Mouse (Mus musculus) layer of hippocampus, adult 8-10 months (tissue): ENCODE data around the gene Nolc1. TPM values are rescaled to one million over a fixed set of nuclear protein-coding genes. Genes with fewer than 3 reads are reported as not detected.

Source experiments
- DNase-seq, 2 experiments: peaks; one replicate each; pipeline ENCODE4 v3.0.0; 2022; ENCODE audit warnings: low spot score in 2 of 2
- total RNA-seq, 4 experiments: library from RNA; stranded (reverse); gene quantifications; 2 replicates each; pipeline ENCODE4 v1.2.4; 2022

Gene Nolc1
- 10 to 100 TPM; 44.8 to 51.0 (median 47.7) TPM for total RNA-seq

DNA sequence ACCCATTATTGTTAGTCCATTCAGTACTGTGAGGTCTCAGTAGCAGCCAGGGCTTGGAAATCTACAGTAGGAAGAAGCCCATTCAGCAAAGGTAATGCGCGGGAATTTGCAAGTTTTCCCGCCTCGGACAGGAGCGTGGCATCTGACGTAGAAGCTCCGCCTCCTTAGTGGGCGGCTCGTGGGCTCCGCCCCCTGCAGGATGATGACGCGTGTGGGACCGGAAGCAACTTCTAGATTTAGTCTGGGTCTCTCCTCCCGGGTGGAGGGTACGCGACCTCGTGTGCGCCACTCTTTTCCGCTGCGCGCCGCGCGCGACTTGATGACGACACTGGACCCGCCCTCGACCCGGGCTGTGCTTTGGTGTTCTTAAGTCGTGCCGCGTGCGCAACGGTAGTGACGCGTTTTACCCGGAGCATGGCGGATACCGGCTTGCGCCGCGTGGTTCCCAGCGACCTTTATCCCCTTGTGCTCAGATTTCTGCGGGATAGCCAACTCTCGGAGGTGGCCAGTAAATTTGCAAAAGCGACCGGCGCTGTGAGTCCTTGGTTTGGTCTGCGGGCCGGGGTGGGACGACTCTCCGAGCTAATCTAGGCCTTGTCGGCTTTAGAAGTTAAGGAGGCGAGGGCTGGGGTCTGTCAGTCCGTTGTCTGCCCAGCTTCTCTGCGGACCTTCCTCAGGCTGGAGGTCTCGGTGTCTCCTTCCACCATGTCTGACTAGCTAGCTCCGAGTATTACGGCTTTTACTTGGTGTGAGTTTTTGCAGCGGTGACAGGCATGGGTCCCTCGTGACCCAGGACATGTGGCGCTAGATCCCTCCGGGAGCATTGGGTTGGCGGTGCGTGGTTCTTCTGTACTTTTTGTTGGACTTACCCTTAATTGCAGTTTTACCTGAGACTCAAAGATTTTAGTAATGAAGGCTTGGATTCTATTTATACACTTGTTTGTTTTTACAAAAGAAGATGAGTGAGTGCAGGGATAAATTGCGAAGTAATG is at the start of gene Nolc1:
Gene Nolc1 (plus strand): TSS at position 248 of the 992 bp plus-strand sequence.
- peak; percentile 99 for DNase-seq

DNA sequence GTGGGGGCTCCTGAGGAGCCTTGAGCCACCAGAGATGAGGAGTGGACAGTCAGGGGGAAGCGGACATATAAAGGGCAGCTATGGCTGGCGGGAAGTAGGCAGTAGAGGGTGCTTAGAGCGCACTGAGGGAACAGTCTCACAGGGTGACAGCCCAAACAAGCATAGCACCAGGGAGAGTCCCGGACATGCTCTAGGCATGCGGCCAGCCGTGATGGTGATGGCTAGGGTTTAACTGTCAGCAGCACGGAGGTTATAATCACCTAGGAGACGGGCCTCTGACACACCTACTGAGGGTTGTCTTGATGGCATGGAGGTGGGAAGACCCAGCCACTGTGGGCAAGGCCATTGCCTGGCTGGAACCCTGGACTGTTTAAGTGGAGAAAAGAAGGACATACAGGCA is 49.1 kb upstream of the Nolc1 start:
- no peak for DNase-seq

DNA sequence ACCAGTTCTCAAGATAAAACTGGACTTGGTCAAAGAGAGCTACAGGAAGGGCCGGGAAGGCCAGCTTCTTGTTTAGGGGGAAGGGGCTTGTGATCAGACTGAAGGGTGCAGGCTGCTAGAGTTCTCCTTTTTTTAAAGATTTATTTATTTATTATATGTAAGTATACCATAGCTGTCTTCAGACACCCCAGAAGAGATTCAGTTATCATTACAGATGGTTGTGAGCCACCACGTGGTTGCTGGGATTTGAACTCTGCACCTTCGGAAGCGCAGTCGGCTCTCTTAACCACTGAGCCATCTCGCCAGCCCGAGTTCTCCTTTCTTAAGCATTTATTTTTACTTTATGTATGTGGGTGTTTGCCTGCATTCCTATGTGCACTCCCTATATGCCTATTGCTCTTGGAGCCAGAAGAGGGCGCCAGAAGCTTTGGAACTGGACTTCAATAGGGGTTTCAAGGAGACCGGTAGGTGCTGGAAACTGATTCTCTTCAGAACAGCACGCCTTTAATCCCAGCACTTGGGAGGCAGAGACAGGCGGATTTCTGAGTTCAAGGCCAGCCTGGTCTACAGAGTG is 46.8 kb upstream of the Nolc1 start:
- DNase-seq, result no peak

DNA sequence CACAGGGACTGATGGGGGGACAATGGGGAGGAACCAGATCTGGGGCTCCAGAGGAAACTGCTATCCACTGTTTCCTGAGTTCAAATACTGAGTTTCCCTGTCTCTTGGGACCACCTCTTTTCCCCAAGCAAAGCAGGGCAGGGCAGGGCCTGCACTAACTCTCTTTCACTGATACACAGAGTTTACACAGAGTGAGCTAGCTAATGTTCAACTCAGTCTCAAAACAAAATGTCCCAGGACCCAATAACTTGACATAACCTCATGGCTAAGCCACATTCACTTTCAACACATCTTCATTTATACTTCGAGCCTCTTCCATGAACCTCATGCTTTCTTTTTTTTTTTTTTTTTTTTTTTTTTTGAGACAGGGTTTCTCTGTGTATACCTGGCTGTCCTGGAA is 46.0 kb upstream of the Nolc1 start:
- no peak for DNase-seq

DNA sequence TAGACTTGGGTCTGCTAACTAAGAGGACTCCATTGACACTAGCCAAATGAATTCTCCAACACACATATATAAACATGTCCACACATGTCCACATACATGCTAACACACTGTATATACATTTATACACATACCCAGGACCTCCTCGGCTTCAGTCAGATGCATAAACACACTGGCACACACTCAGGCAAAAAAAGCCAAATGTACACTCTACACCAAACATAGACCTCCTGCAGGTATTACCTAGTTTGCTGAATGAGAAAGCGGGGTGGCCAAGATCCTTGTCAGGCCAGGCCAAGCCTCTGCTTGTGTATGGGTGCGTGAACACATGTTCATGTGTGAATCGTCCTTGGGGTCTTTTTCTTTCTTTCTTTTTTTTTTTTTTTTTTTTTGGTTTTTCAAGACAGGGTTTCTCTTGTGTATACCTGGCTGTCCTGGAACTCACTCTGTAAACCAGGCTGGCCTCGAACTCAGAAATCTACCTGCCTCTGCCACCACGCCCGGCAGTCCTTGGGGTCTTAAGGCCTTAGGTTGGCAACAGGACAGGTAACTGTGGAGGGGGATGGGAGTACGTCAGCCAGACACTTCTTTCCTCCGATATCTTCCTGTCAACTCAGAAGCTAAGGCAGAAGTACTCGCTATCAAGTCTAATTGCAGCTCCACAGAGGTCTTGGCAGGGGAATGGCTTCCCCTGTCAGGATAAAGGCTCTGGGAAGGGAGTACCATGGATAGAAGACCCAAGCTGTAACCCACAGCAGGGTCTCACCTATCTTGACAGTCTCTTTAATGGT is 45.3 kb upstream of the Nolc1 start:
- no peak for DNase-seq

DNA sequence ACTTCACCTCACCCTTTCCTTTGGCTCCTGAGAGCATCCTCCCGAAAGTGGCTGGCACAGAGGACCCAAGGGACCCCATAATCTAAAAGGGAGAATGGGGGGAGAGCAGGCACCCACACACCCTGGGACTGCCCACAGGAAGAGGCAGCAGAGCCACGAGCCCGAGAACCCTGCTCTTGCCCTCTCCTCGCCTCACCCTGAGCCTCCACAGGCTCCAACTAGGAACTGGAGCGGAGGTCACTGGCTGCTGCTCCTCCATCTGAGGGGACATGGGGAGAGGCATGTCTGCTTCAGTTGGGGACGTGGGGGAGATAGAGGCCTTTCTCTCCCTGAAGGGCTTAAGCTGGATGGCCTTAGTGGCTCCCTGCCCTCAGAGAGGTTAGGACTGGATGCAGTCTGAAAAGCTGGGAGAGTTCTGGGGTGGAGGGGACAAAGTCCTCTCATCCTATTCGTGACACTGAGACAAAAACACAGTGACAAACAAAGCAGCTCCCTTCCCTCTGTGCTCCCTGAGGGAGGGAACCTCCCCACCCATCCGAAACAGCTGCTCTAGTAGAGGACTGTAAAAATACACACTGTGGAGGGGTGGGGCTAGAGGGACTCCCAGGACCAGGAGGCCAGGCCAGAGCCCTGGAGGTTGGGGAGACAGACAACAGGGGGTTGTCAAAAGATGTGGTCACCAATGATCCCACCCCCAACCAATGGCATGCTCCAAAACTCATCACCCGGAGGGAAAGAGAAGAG is 43.8 kb upstream of the Nolc1 start:
- DNase-seq, result no peak

DNA sequence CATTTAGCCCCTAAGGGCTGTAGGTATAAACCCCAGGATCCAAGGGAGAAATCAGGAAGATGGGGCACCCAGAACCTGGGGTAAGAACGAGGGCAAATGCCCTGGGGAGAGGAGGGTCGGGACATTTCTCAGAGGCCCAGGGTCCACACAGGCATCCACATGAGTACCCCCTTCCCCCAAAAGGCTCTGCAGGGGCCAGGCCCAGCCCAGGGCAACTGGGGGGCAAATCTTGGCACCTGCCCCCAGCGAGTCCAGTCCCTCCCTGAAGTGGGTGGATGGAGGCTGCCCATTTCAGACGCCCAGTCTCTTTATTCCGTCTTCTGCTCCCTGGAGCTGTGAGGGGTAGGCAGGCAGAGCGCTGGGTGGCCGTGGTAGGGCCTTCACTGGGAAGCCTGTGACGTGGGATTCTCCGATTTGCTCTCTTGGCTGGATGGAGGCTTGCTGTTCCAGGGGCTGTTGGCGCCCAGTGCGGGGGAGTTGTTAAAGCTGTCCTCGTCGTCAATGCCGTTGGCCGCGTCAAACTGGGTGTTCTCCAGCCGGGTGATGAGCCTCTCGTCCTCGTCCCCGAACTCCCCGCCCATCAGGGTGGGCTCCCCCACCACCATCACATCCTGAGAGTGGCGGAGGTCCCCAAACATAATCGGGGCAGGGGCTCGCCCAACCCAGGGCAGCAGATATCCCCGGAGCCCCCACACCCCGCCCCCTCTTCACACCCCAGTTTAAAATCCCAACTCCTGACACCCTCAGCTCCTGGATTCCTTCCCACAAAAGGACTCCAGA is 42.7 kb upstream of the Nolc1 start:
- DNase-seq, result no peak

DNA sequence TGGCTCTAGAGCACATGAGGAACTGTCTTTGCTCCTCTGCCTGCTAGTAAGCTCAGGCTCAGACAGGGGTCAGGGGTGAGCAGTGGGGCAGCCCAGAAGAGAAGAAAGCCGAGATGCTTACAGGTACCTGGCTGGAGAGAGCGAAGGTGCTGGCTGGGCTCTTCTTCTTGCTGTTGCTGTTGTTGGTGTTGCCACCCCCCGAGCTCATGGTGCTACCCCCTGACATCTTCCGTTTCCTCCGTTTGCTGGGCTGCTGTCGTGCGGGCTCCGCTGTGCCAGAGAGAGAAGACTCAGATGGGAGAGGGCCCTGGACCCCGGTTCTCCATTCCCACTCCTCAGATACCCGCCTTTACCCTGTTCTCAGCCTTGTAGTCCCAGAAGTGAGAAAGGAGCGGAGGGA is 41.8 kb upstream of the Nolc1 start:
- DNase-seq, result no peak

DNA sequence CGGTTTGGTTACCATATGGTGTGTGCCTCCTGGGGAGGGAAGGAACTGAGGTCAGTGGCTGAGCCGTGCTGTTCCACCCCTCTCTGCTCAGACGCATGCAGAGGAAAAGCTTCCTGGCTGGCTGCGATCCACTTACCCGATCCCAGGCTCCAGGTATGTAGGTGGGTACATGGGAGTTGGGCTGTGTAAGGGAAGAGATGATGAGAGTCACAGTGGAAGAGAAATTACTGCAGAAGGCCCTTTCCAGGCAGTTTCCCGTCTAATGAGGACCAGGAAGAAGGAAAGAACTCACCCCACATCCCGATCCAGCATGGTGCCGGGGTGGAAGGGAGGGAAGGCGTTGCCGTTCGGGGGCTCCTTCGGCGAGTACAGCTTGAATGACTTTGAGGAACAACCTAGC is 39.7 kb upstream of the Nolc1 start:
- no peak for DNase-seq

DNA sequence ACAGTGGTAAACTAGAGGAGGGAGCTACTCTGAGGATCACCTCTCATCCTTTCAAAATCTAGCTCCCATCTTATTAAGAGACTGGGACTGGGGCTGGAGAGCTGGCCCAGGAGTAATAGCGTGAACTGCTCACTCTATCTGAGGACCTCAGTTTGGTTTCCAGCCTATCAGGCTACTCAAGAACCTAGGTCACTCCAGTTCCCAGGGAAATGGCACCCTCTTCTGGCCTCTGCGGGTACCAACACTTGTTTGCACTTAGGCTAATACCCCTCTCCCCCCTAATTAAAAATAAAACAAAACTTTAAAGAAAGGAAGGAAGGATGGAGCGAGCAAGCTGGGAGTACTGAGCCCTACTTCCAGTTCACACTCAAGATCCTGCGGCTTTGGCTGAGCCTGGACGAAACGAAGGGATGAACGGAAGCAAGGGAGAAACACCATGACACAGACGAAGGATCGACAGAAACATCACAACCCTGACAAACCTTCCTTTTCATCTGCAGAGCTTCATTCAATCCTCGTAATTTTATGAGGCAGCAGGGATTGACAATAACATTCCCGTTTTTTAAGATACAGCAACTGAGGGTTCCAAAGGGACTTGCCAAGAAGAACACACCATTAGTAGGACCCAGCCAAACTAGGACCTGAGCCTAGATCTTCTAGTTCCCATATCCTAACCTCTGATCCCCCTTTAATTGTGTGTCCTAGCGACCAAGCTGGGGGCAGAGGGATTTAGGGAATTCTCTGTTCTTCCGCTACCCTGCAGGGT is 39.0 kb upstream of the Nolc1 start:
- no peak for DNase-seq

DNA sequence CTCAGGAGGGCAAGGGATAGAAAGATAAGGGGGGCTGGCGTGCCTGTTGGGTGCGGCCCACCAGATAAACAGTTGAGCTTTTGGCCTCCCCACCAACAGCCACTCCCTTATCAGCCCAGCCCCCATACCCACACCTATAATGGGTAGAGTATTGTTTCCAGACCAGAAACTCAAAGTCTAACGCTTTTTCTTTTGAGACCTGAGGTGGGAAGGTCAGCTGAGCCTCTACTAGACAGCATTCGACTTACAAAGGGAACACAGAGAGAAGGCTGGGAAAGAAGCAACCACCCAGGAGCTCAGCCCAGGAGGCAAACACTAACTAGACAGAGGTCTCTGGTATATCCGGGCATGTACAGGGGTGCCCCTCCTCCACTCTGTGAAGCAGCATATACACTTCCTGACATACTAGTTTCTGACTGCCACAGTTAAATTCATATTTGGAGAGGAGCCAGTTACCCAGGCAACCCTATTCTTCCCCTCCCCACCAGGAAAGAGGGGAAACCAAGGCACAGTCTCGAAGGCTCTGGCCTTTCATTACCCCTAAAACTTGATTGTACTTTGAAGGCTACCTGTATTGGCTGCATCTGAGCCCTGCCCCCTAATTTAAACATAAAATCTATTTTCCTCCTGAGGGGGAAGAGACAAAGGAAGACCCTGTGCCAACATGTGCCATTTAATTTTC is 38.3 kb upstream of the Nolc1 start:
- DNase-seq, result no peak

DNA sequence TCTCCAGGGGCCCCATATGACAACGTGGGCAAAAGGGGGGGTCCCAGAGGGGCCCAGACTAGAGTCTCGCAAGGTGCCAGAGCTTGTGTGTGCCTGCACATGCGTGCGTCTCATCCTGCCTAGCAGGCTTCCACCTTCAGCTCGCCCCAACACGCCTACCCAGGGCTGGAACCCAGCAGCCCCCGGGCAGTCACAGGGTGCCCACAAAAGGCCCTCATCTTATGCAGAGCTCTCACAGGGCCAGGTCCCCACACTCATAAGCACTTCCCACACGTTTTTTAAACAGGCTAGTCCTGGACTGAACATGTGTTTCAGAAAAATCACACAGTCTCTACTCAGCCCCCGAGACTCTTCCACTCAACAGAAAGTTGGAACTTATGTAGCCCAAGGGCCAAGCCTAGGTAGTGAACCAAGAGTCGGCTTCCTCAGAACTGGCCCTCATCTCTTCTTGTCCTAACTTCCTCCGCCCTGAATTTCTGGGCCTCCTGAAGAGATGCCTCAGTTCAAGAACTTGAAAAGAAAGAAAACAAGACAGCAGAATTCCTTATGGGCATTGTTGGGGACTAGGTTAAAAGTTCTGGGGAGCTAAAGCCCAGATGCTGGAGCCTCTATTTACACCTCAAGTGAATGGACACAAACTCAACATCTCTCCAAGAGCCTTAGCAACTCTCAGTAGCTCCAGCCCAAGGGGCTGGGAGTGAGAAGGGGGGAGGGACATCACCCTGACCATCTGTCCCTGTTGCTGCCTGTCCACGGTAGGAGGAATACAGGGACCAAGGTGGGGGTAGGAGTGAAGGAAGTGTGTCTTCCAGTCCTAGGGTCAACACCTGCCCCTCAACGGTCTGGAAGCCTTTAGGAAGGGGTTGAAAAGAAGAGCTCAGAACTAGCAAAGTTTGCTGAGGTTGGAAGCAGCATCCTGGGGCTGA is 37.5 kb upstream of the Nolc1 start:
- no peak for DNase-seq

DNA sequence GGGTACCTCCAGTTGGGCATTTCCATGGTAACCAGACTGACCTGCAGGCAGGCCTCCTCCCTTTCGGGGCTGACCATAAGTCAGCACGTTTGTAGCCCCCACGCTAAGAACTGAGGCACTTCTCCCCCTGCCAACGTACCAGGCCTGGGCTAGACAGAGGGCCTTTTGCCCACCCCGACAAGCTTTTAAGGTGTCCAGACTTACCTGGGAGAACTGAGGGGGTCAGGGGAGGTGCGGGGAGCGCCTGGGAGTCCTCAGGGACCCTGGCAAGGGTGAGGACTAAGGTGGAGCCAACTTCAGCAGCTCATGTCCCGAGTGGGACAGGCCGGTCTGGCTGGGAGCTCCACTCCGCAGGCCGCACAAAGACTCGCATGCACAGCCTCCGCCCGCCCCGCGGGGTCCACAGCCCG is 36.8 kb upstream of the Nolc1 start:
- no peak for DNase-seq

DNA sequence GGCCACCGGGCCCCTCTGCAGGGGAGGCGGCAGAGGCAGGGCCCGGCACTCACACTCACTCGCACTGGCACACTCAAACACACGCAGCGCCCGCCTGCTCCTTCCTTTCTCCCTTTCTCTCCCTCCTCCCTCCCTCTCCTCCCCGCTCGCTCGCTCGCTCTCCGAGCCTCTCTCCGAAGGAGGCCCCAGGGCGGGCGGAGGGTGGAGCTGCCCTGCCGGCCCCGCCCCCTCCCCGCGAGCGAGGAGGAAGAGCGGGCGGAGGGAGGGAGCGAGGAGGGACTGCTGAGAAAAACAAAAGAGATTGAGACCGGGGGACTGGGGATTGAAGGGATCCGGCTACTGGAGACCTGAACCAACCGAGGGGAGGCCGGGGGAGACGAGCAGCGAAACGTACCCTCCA is 36.2 kb upstream of the Nolc1 start:
- peak; percentile 67 to 70 for DNase-seq

DNA sequence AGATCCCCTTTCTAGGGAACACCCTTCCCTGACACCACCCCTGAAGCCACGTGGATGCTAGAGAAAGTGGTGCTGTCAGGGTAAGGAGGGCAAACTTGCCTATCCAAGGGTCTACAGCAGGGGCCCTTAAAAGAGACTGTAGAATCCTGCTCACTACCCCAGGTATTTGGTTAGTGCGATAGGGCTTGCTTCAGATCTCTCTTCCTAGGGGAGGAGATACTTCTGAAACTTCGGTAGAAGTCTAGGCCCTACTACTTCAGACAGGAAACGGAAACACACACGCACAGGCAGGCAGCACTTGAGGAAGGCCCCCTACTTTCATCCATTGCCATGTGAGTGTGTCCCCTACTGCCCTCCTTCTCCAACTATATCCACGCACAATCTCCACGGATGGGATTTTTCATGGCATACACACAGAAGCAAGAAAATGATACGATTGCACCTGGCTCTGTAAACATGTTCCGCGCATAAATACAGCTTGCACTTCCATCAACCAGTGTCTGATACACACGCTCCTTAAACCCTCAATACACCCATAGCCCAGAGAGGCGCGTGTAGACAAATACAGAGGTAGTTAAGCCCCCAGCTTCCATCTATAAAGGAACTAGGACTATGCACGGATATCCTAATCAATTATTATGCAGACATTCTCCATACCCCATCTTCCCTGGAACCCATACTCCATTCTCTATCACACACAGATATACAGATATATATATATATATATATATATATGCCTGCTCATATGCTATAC is 35.3 kb upstream of the Nolc1 start:
- DNase-seq, result no peak

DNA sequence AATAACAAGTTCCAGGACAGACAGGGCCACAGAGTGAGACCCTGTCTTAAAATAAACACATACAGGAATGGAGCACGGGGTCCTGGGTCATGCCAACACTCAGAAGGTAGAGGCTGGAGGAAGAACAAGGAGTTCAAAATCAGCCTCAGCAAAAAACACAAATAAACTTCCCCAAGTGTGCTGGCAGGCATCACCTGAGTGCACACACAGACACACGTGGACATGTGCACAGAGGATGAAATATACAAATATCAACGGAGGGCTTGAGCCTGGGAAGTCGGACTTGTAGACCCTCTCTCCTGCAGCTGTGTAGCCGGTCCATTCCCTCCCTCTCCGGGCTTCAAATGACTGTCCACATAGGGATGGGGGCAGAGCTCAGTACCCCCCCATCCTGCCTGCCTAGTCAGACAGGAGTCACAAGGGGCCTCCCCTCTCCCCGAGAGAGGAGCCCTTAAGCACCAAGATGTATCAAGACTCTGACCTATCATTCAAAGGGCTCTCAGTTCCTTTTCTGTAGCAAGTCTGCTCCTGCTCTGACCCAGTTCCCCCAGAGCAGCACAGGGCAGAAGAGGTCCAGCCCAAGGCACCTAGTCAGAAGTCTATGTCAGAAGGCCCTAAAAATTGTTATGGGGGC is 34.2 kb upstream of the Nolc1 start:
- no peak for DNase-seq

DNA sequence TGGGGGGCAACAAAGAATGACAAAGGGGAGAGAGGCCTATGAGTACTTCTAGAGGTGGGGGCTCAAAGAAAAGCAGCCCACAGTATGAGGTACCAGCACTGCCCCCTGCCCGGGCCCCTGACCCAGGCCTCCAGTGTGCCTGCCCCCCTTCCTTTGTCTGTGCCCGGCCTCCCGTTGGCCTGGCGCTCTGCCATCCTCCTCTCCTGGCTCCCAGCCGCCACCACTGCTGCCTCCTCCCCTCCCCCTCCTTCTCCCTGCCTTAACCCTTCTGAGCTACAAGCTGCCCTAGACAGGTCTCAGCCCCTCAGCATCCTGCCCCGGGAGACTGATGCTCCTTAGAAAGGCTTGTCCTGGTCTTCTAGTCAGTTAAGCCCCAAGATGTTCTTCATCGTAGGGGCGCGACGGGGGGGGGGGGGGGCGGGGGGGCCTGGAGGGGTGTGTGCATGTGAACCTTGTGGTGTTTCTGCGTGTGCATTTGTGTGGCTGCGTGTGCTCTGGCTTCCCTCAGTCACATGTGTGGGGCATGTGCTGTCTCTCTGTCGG is 33.7 kb upstream of the Nolc1 start:
- peak; percentile 78 to 82 for DNase-seq
